Mouse (Mus musculus): ENCODE measurements around the gene Pla2g1b.
"Not testable (repeated sequence)": the region's sequence is repeated elsewhere in the genome, so short reads cannot be mapped to it uniquely, and the experiment has no call there.

Pla2g1b gene

DNA sequence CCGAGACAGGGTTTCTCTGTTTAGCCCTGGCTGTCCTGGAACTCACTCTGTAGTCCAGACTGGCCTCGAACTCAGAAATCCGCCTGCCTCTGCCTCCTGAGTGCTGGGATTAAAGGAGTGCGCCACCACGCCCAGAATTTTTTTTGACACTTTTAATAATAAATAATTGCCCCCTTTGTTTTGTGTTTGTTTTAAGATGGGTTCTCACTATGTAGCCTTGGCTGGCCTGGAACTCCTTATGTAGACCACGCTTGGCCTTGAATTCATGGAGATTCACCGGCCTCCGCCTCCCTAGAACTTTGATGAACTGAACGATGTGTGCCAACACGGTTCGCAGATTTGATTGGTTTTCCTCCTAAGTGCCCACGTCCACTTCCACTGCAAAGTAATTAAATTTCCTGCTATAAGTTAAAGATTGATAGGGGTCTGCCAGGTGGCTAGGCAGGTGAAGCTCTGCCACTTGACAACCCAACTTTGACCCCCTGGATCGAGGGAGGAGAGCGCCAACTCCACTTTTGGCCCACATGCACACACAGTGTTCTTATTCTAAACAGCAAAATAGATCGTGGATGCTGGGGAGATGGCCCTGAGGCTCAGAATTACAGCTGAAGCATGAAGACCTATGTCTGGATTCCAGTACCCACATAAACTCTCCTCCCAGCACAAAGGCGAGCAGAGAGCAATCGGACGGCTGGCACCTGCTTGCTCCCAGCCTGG, 19.6 kb downstream of the Pla2g1b start:
- DNase-seq = no peak

DNA sequence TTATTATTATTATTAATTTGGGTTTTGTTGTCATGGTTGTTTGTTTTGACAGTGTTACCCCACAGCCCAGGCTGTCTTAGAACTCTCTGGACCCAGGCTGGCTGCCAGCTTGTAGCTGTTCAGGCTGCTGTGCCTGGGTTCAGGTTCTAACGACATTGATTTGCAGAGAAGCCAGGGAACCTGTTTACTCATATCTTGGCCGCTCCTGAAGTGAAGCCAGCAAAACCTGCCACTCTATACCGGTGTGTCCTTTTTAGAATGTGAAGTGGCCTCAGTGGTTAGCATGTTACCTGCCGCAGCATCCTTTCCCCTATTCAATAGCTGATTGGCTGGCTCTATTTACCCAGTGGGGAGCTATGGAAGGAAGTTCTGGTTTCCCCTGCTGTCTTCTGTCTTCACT, 20.7 kb downstream of the Pla2g1b start:
- DNase-seq = no peak

DNA sequence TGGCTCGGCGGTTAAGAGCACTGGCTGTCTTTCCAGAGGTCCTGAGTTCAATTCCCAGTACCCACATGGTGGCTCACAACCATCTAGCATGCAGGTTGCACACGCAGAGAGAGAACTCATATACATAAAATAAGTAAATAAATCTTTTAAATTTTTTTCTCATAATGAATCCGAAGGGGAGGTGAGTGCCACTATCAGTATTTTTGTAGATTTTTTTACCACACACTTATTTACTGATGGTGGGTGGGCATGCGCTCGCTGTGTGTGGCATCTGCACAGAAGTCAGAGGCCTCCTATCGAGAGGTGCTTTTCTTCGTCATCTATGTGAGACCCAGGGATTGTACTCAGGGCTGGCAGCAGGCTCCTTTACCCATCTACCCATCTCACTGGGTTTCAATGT, 21.3 kb downstream of the Pla2g1b start:
- DNase-seq = no peak

DNA sequence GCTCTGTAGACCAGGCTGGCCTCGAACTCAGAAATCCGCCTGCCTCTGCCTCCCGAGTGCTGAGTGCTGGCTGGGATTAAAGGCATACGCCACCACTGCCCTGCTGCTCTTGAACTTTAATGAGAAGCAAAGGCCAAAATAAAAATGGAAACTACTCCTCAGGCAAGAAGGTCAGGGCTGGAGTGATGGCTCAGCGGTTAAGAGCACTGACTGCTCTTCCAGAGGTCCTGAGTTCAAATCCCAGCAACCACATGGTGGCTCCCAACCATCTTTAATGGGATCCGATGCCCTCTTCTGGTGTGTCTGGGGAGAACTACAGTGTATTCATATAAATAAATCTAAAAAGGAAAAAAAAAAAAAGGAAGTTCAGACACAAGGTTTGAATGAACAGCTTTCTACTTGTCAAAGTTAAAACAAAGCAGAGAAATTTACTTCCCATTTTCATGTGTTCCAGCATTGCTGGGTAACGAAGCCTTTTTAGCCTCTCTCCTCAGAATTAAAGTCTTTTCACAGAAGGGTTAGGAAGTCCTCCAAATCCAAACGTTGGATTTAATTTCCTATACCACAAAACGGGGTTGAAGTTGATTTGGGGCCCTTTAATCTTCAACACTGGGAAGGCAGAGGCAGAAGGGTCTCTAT, 22.0 kb downstream of the Pla2g1b start:
- DNase-seq = no peak

- DNase-seq = peak; percentile 77
Observed at GRCm38 (mm10) chr5:115488841-115489698, 23.0 kb downstream of the Pla2g1b start.

- DNase-seq = peak; percentile 91
Observed at GRCm38 (mm10) chr5:115489699-115490637, 23.9 kb downstream of the Pla2g1b start.

DNA sequence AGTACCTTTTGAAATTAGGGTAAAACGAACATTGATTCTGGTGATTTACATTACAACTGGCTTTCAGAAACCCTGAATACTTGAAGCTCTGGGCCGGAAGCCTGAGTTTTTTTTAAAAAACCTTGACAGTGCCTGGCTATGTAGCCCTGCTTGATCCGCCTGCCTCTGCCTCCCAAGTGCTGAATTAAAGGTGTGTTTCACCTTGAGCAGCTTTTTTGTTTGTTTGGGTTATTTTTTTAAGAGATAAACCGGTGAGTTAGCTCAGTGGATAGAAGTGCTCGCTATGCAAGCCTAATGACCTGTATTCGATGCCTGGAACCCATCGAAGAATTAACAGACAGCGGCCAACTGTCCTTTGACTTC, 24.6 kb downstream of the Pla2g1b start:
- DNase-seq = no peak

- no peak for DNase-seq
Observed at GRCm38 (mm10) chr5:115491076-115491475, 25.0 kb downstream of the Pla2g1b start.

- peak; percentile 66 for DNase-seq
Observed at GRCm38 (mm10) chr5:115491771-115492322, 25.8 kb downstream of the Pla2g1b start.

GRCm38 (mm10) chr5:115492711-115493335, 26.8 kb downstream of the Pla2g1b start:
- no peak for DNase-seq

GRCm38 (mm10) chr5:115493441-115493840, 27.4 kb downstream of the Pla2g1b start:
- DNase-seq = no peak

GRCm38 (mm10) chr5:115495618-115496017, 29.6 kb downstream of the Pla2g1b start:
- DNase-seq = not testable (repeated sequence)

- no peak for DNase-seq
Observed at GRCm38 (mm10) chr5:115497033-115497432, 31.0 kb downstream of the Pla2g1b start.

- no peak for DNase-seq
Observed at GRCm38 (mm10) chr5:115498307-115499240, 32.5 kb downstream of the Pla2g1b start.

GRCm38 (mm10) chr5:115500383-115500935, 34.4 kb downstream of the Pla2g1b start:
- no peak for DNase-seq

GRCm38 (mm10) chr5:115503035-115503434, 37.0 kb downstream of the Pla2g1b start:
- DNase-seq = no peak

DNA sequence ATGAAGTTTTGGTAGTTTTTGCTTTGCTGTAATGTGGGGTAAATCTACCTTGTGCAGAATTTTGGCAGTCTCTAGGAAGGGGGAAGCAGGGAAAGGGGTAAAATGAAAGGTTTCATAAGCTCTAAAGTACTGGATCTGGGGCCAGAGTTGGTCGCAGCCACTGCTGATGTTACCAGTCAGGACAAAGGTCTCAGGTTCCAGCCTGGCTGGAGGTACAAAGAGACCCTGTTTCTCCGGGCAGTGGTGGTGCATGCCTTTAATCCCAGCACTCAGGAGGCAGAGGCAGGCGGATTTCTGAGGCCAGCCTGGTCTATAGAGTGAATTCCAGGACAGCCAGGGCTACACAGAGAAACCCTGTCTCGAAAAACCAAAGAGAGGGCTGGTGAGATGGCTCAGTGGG, 39.6 kb downstream of the Pla2g1b start:
- DNase-seq = not testable (repeated sequence)

DNA sequence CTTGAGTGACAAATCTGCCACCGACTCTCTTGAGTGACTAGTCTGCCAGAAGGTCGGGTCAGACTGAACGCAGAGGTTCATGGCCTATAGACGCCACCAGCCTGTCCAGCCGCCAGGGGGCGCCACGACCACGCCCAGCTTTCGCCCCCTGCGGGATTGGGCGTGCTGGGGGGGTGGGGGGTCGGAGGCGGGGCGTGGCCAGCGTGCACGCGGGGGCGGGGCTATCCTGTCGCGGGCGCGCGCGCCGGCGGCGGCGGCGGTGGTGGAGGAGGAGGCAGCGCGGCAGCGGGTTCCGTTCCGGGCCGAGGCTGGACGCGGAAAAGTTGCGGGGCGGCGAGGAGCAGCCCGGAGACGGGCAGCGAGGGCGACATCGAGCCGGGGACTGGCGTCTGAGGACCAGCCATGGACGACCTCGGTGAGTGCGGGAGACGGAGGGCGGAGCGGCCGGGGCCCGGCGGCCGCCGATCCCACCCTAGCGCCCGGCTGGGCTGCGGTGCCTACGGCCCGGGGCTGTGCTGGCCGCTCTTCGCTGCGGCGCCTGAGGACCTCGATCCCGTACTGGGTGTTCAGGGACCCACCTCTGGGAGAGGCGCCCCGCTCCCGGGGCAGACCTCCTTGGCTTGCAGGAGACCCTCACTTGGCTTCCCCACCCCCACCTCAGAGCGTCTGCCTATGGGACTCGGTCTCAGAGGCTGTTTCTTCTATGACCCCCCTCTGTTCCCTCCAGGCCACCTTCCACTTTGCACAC, 40.6 kb downstream of the Pla2g1b start, which contains the start of gene Pxn:
TSS of gene Pxn (plus strand) at position 223 of the 748 bp plus-strand sequence.
- DNase-seq = peak; percentile 96

DNA sequence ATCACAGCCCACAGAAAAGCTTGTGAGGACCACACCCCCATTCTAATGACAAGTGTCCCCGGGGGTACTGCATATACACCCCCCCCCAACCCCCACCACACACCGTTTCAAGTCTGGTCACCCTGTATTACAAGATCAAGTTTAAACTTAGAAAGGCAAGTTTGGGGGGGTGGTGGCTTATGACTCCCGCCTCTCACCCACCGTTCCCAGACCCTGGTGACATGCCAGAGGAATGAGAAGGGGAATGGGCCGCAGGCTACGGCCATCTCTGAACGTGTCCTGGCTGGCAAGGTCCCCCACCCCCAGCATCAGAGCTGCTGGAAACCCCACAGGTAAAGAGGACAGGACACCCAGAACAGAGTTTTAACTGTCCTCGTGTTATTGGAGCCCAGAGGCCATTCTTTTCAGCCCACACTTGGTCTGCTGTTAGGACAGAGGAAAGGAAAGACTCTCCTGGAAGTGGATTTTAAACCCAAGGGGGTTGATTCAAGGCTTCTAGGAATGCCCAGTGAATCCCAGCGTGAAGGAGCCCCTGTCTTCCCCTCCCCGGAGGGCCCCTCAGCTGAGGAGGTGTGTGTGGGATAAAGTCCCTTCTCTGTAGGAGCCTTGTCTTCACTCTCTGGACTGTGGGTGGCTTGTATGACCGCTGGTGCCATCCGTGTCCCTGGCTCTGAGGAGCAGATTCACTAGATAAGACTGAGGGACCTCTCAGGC, 41.4 kb downstream of the Pla2g1b start:
- no peak for DNase-seq

All from lung, postnatal 14 days (tissue).